Mouse (Mus musculus): ENCODE data around the gene Il1f10.

Il1f10 gene

GRCm38 (mm10) chr2:24290896-24291295 lies at the start of gene Il1f10:
Gene Il1f10, plus strand, starts transcription at chr2:24291196.
- DNase-seq (ENCODE audit: extremely low read depth, low read depth, low spot score) = no peak

- no peak for DNase-seq (ENCODE audit: extremely low read depth, low read depth, low spot score)
Observed at GRCm38 (mm10) chr2:24267503-24267902, 23.5 kb upstream of the Il1f10 start.

- DNase-seq (ENCODE audit: extremely low read depth, low read depth, low spot score) = no peak
Observed at GRCm38 (mm10) chr2:24273619-24274018, 17.4 kb upstream of the Il1f10 start.

- DNase-seq (ENCODE audit: extremely low read depth, low read depth, low spot score) = no peak
Observed at GRCm38 (mm10) chr2:24275146-24275545, 15.8 kb upstream of the Il1f10 start.

GRCm38 (mm10) chr2:24276654-24277053 lies 14.3 kb upstream of the Il1f10 start, which contains the start of gene Il1f5:
Gene Il1f5, plus strand, starts transcription at chr2:24276954.
- no peak for DNase-seq (ENCODE audit: extremely low read depth, low read depth, low spot score)

- no peak for DNase-seq (ENCODE audit: extremely low read depth, low read depth, low spot score)
Observed at GRCm38 (mm10) chr2:24294616-24295015, 3.6 kb downstream of the Il1f10 start.

- no peak for DNase-seq (ENCODE audit: extremely low read depth, low read depth, low spot score)
Observed at GRCm38 (mm10) chr2:24296837-24297236, 5.8 kb downstream of the Il1f10 start.

GRCm38 (mm10) chr2:24311302-24312001 lies 20.5 kb downstream of the Il1f10 start:
- no peak for DNase-seq (ENCODE audit: extremely low read depth, low read depth, low spot score)

DNA sequence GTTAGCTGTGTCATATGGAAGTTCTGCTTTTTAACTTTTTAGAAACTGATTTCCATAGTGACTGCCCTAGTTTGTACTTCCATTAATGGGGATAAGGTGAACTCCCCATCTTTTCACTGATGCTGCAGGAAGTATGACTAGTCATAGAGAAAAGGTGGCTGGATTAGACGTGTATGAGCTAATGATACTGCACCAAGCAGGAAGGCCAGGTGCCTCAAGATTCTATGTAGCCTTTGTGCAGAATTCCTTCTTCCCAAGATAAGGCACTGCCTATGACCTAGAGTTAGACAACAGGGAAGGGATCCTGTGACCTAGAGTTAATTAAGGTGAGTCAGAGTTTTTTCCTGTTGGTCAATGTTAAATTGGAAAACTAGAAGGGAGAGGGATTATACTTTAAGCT lies 25.9 kb downstream of the Il1f10 start:
- no peak for DNase-seq (ENCODE audit: extremely low read depth, low read depth, low spot score)

DNA sequence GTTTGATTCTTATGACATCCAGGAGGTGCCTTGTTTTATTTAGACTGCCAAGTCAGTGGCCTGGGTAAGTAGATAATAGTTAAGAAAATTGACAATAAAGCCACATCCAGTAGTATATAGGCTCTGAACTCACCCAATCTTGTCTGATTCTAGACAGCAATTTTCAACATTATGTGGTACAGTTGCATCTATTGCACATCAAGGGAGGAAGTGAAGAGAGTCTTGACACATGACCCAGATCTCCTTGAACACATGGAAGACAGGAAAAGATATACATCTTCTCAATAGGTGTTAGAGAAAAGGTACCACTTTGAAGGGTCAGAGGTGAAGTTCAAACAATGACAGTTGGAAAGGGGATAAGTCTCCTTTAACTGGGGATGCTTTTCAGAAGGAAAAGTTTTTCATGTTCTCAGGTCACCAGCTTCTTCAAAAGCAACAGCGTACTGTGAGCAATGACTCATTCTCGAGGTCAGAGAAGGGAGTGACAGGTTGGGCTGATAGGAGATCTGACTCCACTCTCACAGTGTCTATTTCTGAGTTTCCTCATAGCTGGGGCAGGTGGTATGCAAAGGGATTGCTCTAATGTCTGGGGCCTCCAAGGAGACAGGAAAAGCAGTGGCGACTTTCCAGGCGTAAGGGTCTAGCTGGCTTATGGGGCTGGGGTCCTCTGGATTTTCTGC lies 27.1 kb downstream of the Il1f10 start:
- DNase-seq (ENCODE audit: extremely low read depth, low read depth, low spot score) = no peak

- DNase-seq (ENCODE audit: extremely low read depth, low read depth, low spot score) = no peak
Observed at GRCm38 (mm10) chr2:24335333-24335732, 44.3 kb downstream of the Il1f10 start.

DNA sequence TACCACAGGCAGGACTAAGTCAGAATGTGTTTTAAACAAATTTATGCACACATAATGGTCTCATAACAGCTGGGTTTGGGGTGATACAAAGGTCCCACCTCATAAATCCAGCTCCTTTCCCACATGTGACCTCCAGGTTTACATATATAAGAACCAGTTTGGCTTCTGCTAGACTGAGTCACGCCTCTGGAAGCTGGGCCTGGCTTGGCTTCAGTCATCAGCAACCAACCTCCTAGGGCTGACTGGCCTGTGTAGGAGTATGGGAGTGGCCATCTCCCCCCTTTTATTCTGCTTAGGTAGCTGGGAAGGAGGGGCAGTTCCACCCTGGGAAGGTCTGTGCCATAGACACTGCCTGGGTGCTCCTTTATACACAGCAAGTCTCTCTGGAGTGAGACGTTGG lies 45.5 kb downstream of the Il1f10 start, which contains the start of gene Il1rn:
TSS of gene Il1rn (plus strand) at position 309 of the 400 bp plus-strand sequence.
- no peak for DNase-seq (ENCODE audit: extremely low read depth, low read depth, low spot score)

- DNase-seq (ENCODE audit: extremely low read depth, low read depth, low spot score) = no peak
Observed at GRCm38 (mm10) chr2:24341395-24341885, 50.4 kb downstream of the Il1f10 start.
